Mouse (Mus musculus): Measurements from ENCODE around the gene Asprv1. TPM values are rescaled to one million over a fixed set of nuclear protein-coding genes. Genes with fewer than 3 reads are reported as not detected.

Gene Asprv1
- total and polyA plus RNA-seq, 3 experiments: 0.06 TPM; not detected in 2

- DNase-seq: no peak
Measured at GRCm38 (mm10) chr6:86665560-86666307, 37.8 kb downstream of the Asprv1 start.

GRCm38 (mm10) chr6:86667061-86667460 is 39.1 kb downstream of the Asprv1 start:
- DNase-seq: no peak

- no peak for DNase-seq
Measured at GRCm38 (mm10) chr6:86668580-86669239, 40.7 kb downstream of the Asprv1 start, which contains the start of gene Mxd1. Mxd1 (minus strand) TSS chr6:86669161.

DNA sequence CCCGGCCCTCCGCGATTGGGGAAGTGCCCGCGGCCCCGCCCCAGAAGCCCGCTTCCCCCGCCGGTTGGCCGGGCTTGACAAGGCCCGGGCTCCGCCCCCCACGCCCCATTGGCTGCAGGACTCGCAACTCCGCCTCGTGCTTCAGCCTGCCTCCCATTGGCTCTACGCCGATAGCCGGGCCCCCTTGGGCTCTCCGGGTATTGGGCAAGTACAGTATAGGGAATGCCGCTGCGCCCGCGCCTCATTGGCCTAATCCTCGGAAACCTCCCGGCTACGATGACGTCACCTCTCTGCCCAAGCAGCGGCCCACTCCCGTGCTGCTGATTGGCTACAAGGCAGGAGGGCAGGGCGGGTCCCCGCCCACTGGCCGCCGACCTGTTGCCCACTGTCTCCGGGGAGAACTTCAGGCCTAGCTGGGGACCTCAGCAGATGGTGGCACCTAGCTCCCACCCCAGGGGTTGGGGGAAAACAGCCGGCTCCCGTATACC is 41.3 kb downstream of the Asprv1 start:
- DNase-seq: peak; percentile 100

GRCm38 (mm10) chr6:86670873-86671272 is 42.9 kb downstream of the Asprv1 start:
- DNase-seq: peak; percentile 59

- no peak for DNase-seq
Measured at GRCm38 (mm10) chr6:86678341-86678740, 50.4 kb downstream of the Asprv1 start.

Other genes starting within 250 kb of the Asprv1 start
- gene Pcyox1, start 231.0 kb upstream of the Asprv1 start, total RNA-seq (2021): 100 to 1,000 TPM; 178 to 206 TPM
- gene Pcyox1, start 231.0 kb upstream of the Asprv1 start, polyA plus RNA-seq (2012; rRNA removed): 54.8 and 96.2 TPM in 2 replicates
- 10 to 100 TPM; 42.7 to 44.0 TPM for gene Tia1, start 223.9 kb upstream of the Asprv1 start, total RNA-seq (2021)
- 12.7 and 14.2 TPM in 2 replicates for gene Tia1, start 223.9 kb upstream of the Asprv1 start, polyA plus RNA-seq (2012; rRNA removed)
- 1 to 10 TPM in 1 of 2 experiments, not detected in 1; 3.2 TPM for gene Gm44790, start 201.5 kb upstream of the Asprv1 start, total RNA-seq (2021)
- gene Gm44790, start 201.5 kb upstream of the Asprv1 start, polyA plus RNA-seq (2012; rRNA removed): 6.4 and 8.7 TPM in 2 replicates
- 10 to 100 TPM; 18.4 to 22.3 TPM for gene C87436, start 189.8 kb upstream of the Asprv1 start, total RNA-seq (2021)
- 7.3 and 8.7 TPM in 2 replicates for gene C87436, start 189.8 kb upstream of the Asprv1 start, polyA plus RNA-seq (2012; rRNA removed)
- 100 to 1,000 TPM; 320 to 331 TPM for gene Pcbp1, start 101.8 kb upstream of the Asprv1 start, total RNA-seq (2021)
- gene Pcbp1, start 101.8 kb upstream of the Asprv1 start, polyA plus RNA-seq (2012; rRNA removed): 379 and 483 TPM in 2 replicates
- gene Mxd1, start 41.0 kb downstream of the Asprv1 start, total RNA-seq (2021): 1 to 10 TPM; 8.0 to 8.9 TPM
- 5.3 and 6.9 TPM in 2 replicates for gene Mxd1, start 41.0 kb downstream of the Asprv1 start, polyA plus RNA-seq (2012; rRNA removed)
- 10 to 100 TPM; 60.0 to 62.5 TPM for gene Snrnp27, start 56.4 kb downstream of the Asprv1 start, total RNA-seq (2021)
- 3.7 and 6.8 TPM in 2 replicates for gene Snrnp27, start 56.4 kb downstream of the Asprv1 start, polyA plus RNA-seq (2012; rRNA removed)
- 10 to 100 TPM; 16.6 to 16.9 TPM for gene Gmcl1, start 105.2 kb downstream of the Asprv1 start, total RNA-seq (2021)
- 19.3 and 20.8 TPM in 2 replicates for gene Gmcl1, start 105.2 kb downstream of the Asprv1 start, polyA plus RNA-seq (2012; rRNA removed)
- gene Anxa4, start 165.4 kb downstream of the Asprv1 start, total RNA-seq (2021): 10 to 100 TPM; 69.6 to 78.0 TPM
- gene Anxa4, start 165.4 kb downstream of the Asprv1 start, polyA plus RNA-seq (2012; rRNA removed): 16.7 TPM in 2 replicates
- gene Aak1, start 221.4 kb downstream of the Asprv1 start, total RNA-seq (2021): 100 to 1,000 TPM in 1 of 2 experiments, 10 to 100 TPM in 1; 97.0 to 100 TPM
- gene Aak1, start 221.4 kb downstream of the Asprv1 start, polyA plus RNA-seq (2012; rRNA removed): 23.0 and 30.3 TPM in 2 replicates